28 mouse cellular contexts compared by ENCODE assay signal in genomic region chr6:67308994-67309393, GRCm38 (mm10).
"Had no signal": no experiment of that assay in that cellular context is flagged by ENCODE, and none has a peak within 500 bp of the region (broad histone marks: within the 10 kb centered on the region; RNA-seq: fewer than 3 reads in every experiment).

No protein-coding gene starts in this region.

- H3K9me3 ChIP-seq: heart, embryonic 10.5 days; heart, embryonic 12.5 days; hindbrain, embryonic 10.5 days; hindbrain, embryonic 12.5 days; intestine, embryonic 15.5 days; limb, embryonic 10.5 days; limb, embryonic 12.5 days; liver, embryonic 13.5 days; liver, embryonic 15.5 days had no signal

- H3K27me3 ChIP-seq: heart, embryonic 12.5 days; hindbrain, embryonic 12.5 days; intestine, embryonic 15.5 days; limb, embryonic 12.5 days; liver, embryonic 13.5 days; liver, embryonic 15.5 days had no signal

- H3K4me2 ChIP-seq: heart, embryonic 12.5 days; hindbrain, embryonic 12.5 days; hindbrain, embryonic 14.5 days; intestine, embryonic 15.5 days; limb, embryonic 12.5 days; liver, embryonic 11.5 days; liver, embryonic 13.5 days; liver, embryonic 15.5 days had no signal

- H3K4me3 ChIP-seq: heart, adult 2 months; heart, embryonic 10.5 days; heart, embryonic 12.5 days; hindbrain, embryonic 10.5 days; hindbrain, embryonic 12.5 days; intestine, embryonic 15.5 days; layer of hippocampus, adult 2 months; left cerebral cortex, adult 2 months; limb, embryonic 10.5 days; limb, embryonic 12.5 days; liver, embryonic 13.5 days; liver, embryonic 15.5 days had no signal

- ATAC-seq: hindbrain, embryonic 16.5 days; inflammation-experienced regulatory T-cells, adult 6 months; intestine, embryonic 15.5 days; intestine, postnatal 0 days; liver, postnatal 0 days had no signal

- H3K36me3 ChIP-seq: heart, embryonic 10.5 days; heart, embryonic 12.5 days; hindbrain, embryonic 10.5 days; hindbrain, embryonic 12.5 days; intestine, embryonic 15.5 days; limb, embryonic 10.5 days; limb, embryonic 12.5 days; liver, embryonic 13.5 days; liver, embryonic 15.5 days had no signal

- H3K27ac ChIP-seq: heart, adult 2 months; heart, embryonic 10.5 days; hindbrain, embryonic 10.5 days; hindbrain, embryonic 12.5 days; hindbrain, embryonic 14.5 days; intestine, embryonic 15.5 days; layer of hippocampus, adult 2 months; left cerebral cortex, adult 2 months; limb, embryonic 10.5 days; limb, embryonic 12.5 days; liver, embryonic 13.5 days; liver, embryonic 15.5 days had no signal

- DNase-seq: gastrocnemius, postnatal 14 days; gastrocnemius, postnatal 36 days; heart, adult 2 months; heart, postnatal 10 days; heart, postnatal 4 days; kidney, adult 18-20 months; kidney, adult 8-10 months; kidney, postnatal 10 days; kidney, postnatal 25 days; kidney, postnatal 4 days; liver; liver, embryonic 13.5 days; liver, postnatal 0 days had no signal

- H3K4me1 ChIP-seq: heart, embryonic 10.5 days; heart, embryonic 12.5 days; hindbrain, embryonic 10.5 days; hindbrain, embryonic 12.5 days; intestine, embryonic 15.5 days; limb, embryonic 10.5 days; limb, embryonic 12.5 days; liver, embryonic 13.5 days; liver, embryonic 15.5 days had no signal

- H3K9ac ChIP-seq: heart, embryonic 12.5 days; hindbrain, embryonic 12.5 days; hindbrain, embryonic 14.5 days; intestine, embryonic 15.5 days; limb, embryonic 12.5 days; liver, embryonic 13.5 days; liver, embryonic 15.5 days; liver, postnatal 0 days had no signal
